Mouse (Mus musculus) midbrain, embryonic 11.5 days (tissue): ENCODE measurements at regions not wholly inside any gene's neighbourhood (a gene's known extent, or its start where the extent isn't known, plus 50 kb on each side); places are given as distances from the start of the nearest gene placed in this dataset.
"Not testable (repeated sequence)": the region's sequence is repeated elsewhere in the genome, so short reads cannot be mapped to it uniquely, and the experiment has no call there.

Experiments used
- ATAC-seq: fragments of 200-750 bp; cut with Nextera tagmentation; 2 replicates; pipeline ENCODE4 v1.8.0; 2017; ENCODE audit warnings: moderate TSS enrichment, moderate library complexity; ENCODE audit not compliant: low FRiP score
- DNase-seq: peaks from one replicate; pipeline ENCODE4 v3.0.0; 2015; ENCODE audit warnings: low spot score; ENCODE audit errors: missing footprints
- H3K27ac ChIP-seq: fragments of 300-500 bp; sonication (generic); 2 replicates; pipeline ENCODE4 v1.5.1; 2014; ENCODE audit warnings: low read depth, low read length
- H3K27me3 ChIP-seq: fragments of 300-500 bp; sonication (generic); 2 replicates; pipeline ENCODE4 v1.6.1; 2014; ENCODE audit warnings: mild to moderate bottlenecking, low read length, moderate library complexity, mixed read lengths; ENCODE audit not compliant: control insufficient read depth, insufficient read depth
- H3K36me3 ChIP-seq: fragments of 300-500 bp; sonication (generic); 2 replicates; pipeline ENCODE4 v1.6.1; 2014; ENCODE audit warnings: mild to moderate bottlenecking, low read length, moderate library complexity, mixed read lengths; ENCODE audit not compliant: control insufficient read depth, insufficient read depth
- H3K4me1 ChIP-seq: fragments of 300-500 bp; sonication (generic); 2 replicates; pipeline ENCODE4 v1.6.1; 2014; ENCODE audit warnings: low read length; ENCODE audit not compliant: control insufficient read depth, insufficient read depth
- H3K4me2 ChIP-seq: fragments of 300-500 bp; sonication (generic); 2 replicates; pipeline ENCODE4 v1.6.1; 2014; ENCODE audit warnings: mild to moderate bottlenecking, moderate library complexity
- H3K4me3 ChIP-seq: fragments of 300-500 bp; sonication (generic); 2 replicates; pipeline ENCODE4 v1.5.1; 2014; ENCODE audit warnings: low read depth, low read length
- H3K9ac ChIP-seq: fragments of 300-500 bp; sonication (generic); 2 replicates; pipeline ENCODE4 v1.6.1; 2014; ENCODE audit warnings: low read length
- H3K9me3 ChIP-seq: fragments of 300-500 bp; sonication (generic); 2 replicates; pipeline ENCODE4 v1.6.1; 2016; ENCODE audit warnings: low read length; ENCODE audit not compliant: control insufficient read depth
- WGBS: fragments of 180-500 bp; shearing (Covaris S2); extraction: QIAGEN DNeasy Blood & Tissue Kit; methylation state at CpG from one replicate; pipeline ENCODE4 v1.1.7; 2014; 5-methylcytosine and 5-hydroxymethylcytosine counted together

GRCm38 (mm10) chr4:64432097-64432496, 385.3 kb upstream of the Tnc start:
- 86% methylated on average over 1 of the region's 1 CpGs for WGBS
- Histone ChIP-seq H3K27me3 (no peaks in the 10 kb centered on the region), H3K4me2 (no peak overlapping the region), H3K4me3 (no peak overlapping the region), H3K36me3 (no peaks in the 10 kb centered on the region), H3K27ac (no peak overlapping the region), H3K4me1 (no peaks in the 10 kb centered on the region), H3K9ac (no peak overlapping the region), H3K9me3 (no peaks in the 10 kb centered on the region)
- no peak for DNase-seq
- ATAC-seq: no peak

GRCm38 (mm10) chr4:64437744-64438594, 391.2 kb upstream of the Tnc start:
- peak; percentile 85 for DNase-seq
- no peak overlapping the region for H3K4me2 ChIP-seq
- no peaks in the 10 kb centered on the region for H3K9me3 ChIP-seq
- no peak overlapping the region for H3K9ac ChIP-seq
- 78% methylated on average over 13 of the region's 13 CpGs for WGBS
- no peak overlapping the region; the same call in 1 of the 2 replicates for H3K27ac ChIP-seq
- H3K4me3 ChIP-seq: no peak overlapping the region
- H3K27me3 ChIP-seq: no peaks in the 10 kb centered on the region
- H3K36me3 ChIP-seq: no peaks in the 10 kb centered on the region
- ATAC-seq: no peak
- no peaks in the 10 kb centered on the region for H3K4me1 ChIP-seq

GRCm38 (mm10) chr4:64451442-64451841, 404.6 kb upstream of the Tnc start:
- H3K9ac ChIP-seq: no peak overlapping the region
- 0 out of 2 replicates have a peak, but pooled peaks cover 2% of the 10 kb centered on the region for H3K4me1 ChIP-seq
- no peaks in the 10 kb centered on the region for H3K27me3 ChIP-seq
- H3K27ac ChIP-seq: no peak overlapping the region; the same call in 1 of the 2 replicates
- whole genome bisulfite sequencing: 76% methylated on average over 1 of the region's 1 CpGs
- H3K36me3 ChIP-seq: no peaks in the 10 kb centered on the region
- H3K4me2 ChIP-seq: no peak overlapping the region
- no peaks in the 10 kb centered on the region for H3K9me3 ChIP-seq
- no peak overlapping the region for H3K4me3 ChIP-seq
- DNase-seq (no peak), ATAC-seq (peak; percentile 40; the same call in 1 of the 2 replicates)

GRCm38 (mm10) chr4:64451946-64452345, 405.1 kb upstream of the Tnc start:
- Histone ChIP-seq H3K4me1 (0 out of 2 replicates have a peak, but pooled peaks cover 2% of the 10 kb centered on the region), H3K27me3 (no peaks in the 10 kb centered on the region), H3K27ac (no peak overlapping the region), H3K9me3 (no peaks in the 10 kb centered on the region), H3K36me3 (no peaks in the 10 kb centered on the region), H3K4me3 (no peak overlapping the region), H3K9ac (no peak overlapping the region), H3K4me2 (no peak overlapping the region)
- 29% methylated on average over 1 of the region's 1 CpGs for WGBS
- peak; percentile 96 for ATAC-seq
- no peak for DNase-seq

- H3K27ac ChIP-seq: no peak overlapping the region
- H3K27me3 ChIP-seq: no peaks in the 10 kb centered on the region
- H3K9ac ChIP-seq: no peak overlapping the region
- H3K36me3 ChIP-seq: no peaks in the 10 kb centered on the region
- no peaks in the 10 kb centered on the region for H3K4me1 ChIP-seq
- peak; percentile 84 for DNase-seq
- H3K4me3 ChIP-seq: no peak overlapping the region
- H3K4me2 ChIP-seq: no peak overlapping the region
- 97% methylated on average over 1 of the region's 1 CpGs for WGBS
- ATAC-seq: peak; percentile 54; the same call in 1 of the 2 replicates
- H3K9me3 ChIP-seq: no peaks in the 10 kb centered on the region
Observed at GRCm38 (mm10) chr4:64492260-64492962, 445.6 kb upstream of the Tnc start.

- H3K4me3 ChIP-seq, H3K9ac ChIP-seq, H3K27me3 ChIP-seq, H3K27ac ChIP-seq, H3K9me3 ChIP-seq, H3K4me1 ChIP-seq, H3K36me3 ChIP-seq, H3K4me2 ChIP-seq: not testable (repeated sequence)
- peak; percentile 90 for ATAC-seq
- DNase-seq: peak; percentile 85
Observed at GRCm38 (mm10) chr4:64497759-64498158, 450.9 kb upstream of the Tnc start.

- DNase-seq (no peak), ATAC-seq (no peak)
- Histone ChIP-seq H3K4me2 (no peak overlapping the region), H3K4me1 (no peaks in the 10 kb centered on the region), H3K4me3 (no peak overlapping the region), H3K9me3 (no peaks in the 10 kb centered on the region), H3K27ac (no peak overlapping the region), H3K36me3 (no peaks in the 10 kb centered on the region), H3K27me3 (no peaks in the 10 kb centered on the region), H3K9ac (no peak overlapping the region)
- WGBS: 90% methylated on average over 5 of the region's 5 CpGs
Observed at GRCm38 (mm10) chr4:64500635-64501395, 454.0 kb upstream of the Tnc start.

GRCm38 (mm10) chr4:64521883-64522282, 475.1 kb upstream of the Tnc start:
- ATAC-seq (no peak), DNase-seq (peak; percentile 88)
- no peaks in the 10 kb centered on the region for H3K4me1 ChIP-seq
- no peak overlapping the region for H3K4me3 ChIP-seq
- H3K27ac ChIP-seq: no peak overlapping the region
- H3K27me3 ChIP-seq: no peaks in the 10 kb centered on the region
- H3K9ac ChIP-seq: no peak overlapping the region
- no peaks in the 10 kb centered on the region for H3K36me3 ChIP-seq
- H3K9me3 ChIP-seq: no peaks in the 10 kb centered on the region
- no peak overlapping the region for H3K4me2 ChIP-seq
